ENCODE assay signal across 8 mouse cellular contexts in the genomic region with DNA sequence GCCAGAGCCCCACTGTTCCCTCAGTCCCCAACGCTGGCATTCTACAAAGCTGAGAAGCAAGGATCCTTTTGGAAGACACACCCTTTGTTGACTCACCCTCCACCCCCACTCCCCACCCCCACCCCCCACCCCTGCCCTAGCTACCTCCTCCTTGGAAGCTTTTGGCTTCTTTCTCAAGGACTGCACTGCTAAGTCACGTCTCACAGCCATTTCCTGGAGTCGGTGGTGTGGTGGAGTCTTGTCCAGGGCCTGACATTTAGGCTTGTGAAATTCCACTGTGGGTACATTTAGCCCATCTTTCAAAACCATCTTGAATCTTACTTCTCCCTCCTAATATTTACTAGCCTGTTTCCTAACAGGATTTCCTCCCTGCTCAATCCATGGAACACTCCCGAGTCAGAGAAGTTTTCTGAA. TPM values are rescaled to one million over a fixed set of nuclear protein-coding genes. Genes with fewer than 3 reads are reported as not detected.
DNase-seq lines count a peak whose midpoint lies in the region; ATAC-seq and TF ChIP-seq lines count a peak whose summit lies in the region.

No protein-coding gene starts in this region.

- TF ChIP-seq EP300 in stomach, postnatal 0 days (optimal IDR thresholded peaks at IDR 0.05): no peak

- H3K27me3 ChIP-seq in limb, embryonic 10.5 days (ENCODE audit: low read depth, poor library complexity, severe bottlenecking): no peaks in the 10 kb centered on the region
- H3K27me3 ChIP-seq in stomach, postnatal 0 days (ENCODE audit: control insufficient read depth, insufficient read depth, low read length): no peaks in the 10 kb centered on the region

- H3K36me3 ChIP-seq in limb, embryonic 10.5 days: no peaks in the 10 kb centered on the region
- no peaks in the 10 kb centered on the region for H3K36me3 ChIP-seq in stomach, postnatal 0 days (ENCODE audit: control insufficient read depth, insufficient read depth, low read length)

- peak; percentile 48 for DNase-seq in adrenal gland, postnatal 14 days
- DNase-seq in adrenal gland, postnatal 25 days: no peak
- DNase-seq in lung, adult 18-20 months: peak; percentile 70 to 80
- no peak for DNase-seq in lung, adult 2 months
- no peak for DNase-seq in limb, embryonic 10.5 days (ENCODE audit: low spot score)
- DNase-seq in stomach, postnatal 0 days (ENCODE audit: low spot score): peak; percentile 38
- no peak for DNase-seq in testis, postnatal 10 days (ENCODE audit: low spot score)
- DNase-seq in spleen, adult 18-20 months: no peak

- TF ChIP-seq CTCF in lung, adult 2 months (IDR thresholded peaks at IDR 0.05; ENCODE audit: insufficient read depth, low read length): no peak
- TF ChIP-seq CTCF in stomach, postnatal 0 days (IDR thresholded peaks at IDR 0.05; ENCODE audit: low read depth): no peak

- no peak for TF ChIP-seq POLR2A in lung, adult 2 months (IDR thresholded peaks at IDR 0.05; ENCODE audit: borderline replicate concordance, extremely low read depth, low read depth, low read length)

- H3K9me3 ChIP-seq in limb, embryonic 10.5 days (replicated peaks): no peaks in the 10 kb centered on the region
- no peaks in the 10 kb centered on the region for H3K9me3 ChIP-seq in stomach, postnatal 0 days (ENCODE audit: control insufficient read depth, low read length)

- no peak overlapping the region for H3K4me2 ChIP-seq in stomach, postnatal 0 days (replicated peaks; ENCODE audit: low read depth)

- H3K9ac ChIP-seq in stomach, postnatal 0 days (ENCODE audit: low read length): no peak overlapping the region

- H3K27ac ChIP-seq in limb, embryonic 10.5 days: peak overlapping the region; percentile 36; the same call in 1 of the 2 replicates
- peak overlapping the region; percentile 24; the same call in 1 of the 2 replicates for H3K27ac ChIP-seq in stomach, postnatal 0 days (replicated peaks)

- peak; percentile 58 for ATAC-seq in stomach, postnatal 0 days (ENCODE audit: low FRiP score, low TSS enrichment)

- H3K4me1 ChIP-seq in lung, adult 2 months (ENCODE audit: control insufficient read depth, insufficient read depth, low read length): peaks cover 25% of the 10 kb centered on the region
- H3K4me1 ChIP-seq in limb, embryonic 10.5 days: peaks cover 38% of the 10 kb centered on the region
- no peaks in the 10 kb centered on the region; the same call in 1 of the 2 replicates for H3K4me1 ChIP-seq in stomach, postnatal 0 days (replicated peaks; ENCODE audit: control insufficient read depth, insufficient read depth)

- WGBS in lung, adult 2 months: 9% methylated on average over 4 of the region's 4 CpGs
- 61% methylated on average over 4 of the region's 4 CpGs for WGBS in limb, embryonic 10.5 days
- 27% methylated on average over 4 of the region's 4 CpGs for WGBS in stomach, postnatal 0 days

- H3K4me3 ChIP-seq in lung, adult 2 months (replicated peaks; ENCODE audit: extremely low read depth, low read depth, low read length): no peak overlapping the region
- no peak overlapping the region for H3K4me3 ChIP-seq in limb, embryonic 10.5 days
- no peak overlapping the region for H3K4me3 ChIP-seq in stomach, postnatal 0 days (ENCODE audit: low read depth, low read length)

RNA-seq across cellular contexts. Expression of gene Jun, which starts 42.7 kb away (rescaled TPM):
- 68.6 and 95.7 TPM in 2 replicates for total RNA-seq in adrenal gland, postnatal 14 days (2021)
- total RNA-seq in adrenal gland, postnatal 25 days (2021): 114 and 133 TPM in 2 replicates
- polyA plus RNA-seq in lung, adult 2 months (2012; rRNA removed): 176 and 282 TPM in 2 replicates
- polyA plus RNA-seq in limb, embryonic 10.5 days (2016; fragmentation: Nextera tagmentation; extraction: Ambion mirVana): 24.6 and 45.4 TPM in 2 replicates
- 80.2 and 88.9 TPM in 2 replicates for polyA plus RNA-seq in stomach, postnatal 0 days (2015; fragmentation: Nextera tagmentation; extraction: Ambion mirVana)

Comparison
In these comparisons a context has a peak if more than half of its experiments do, and no peak if none do; other contexts are left out.
1. DNase-seq: peak in adrenal gland, postnatal 14 days (single experiment), lung, adult 18-20 months (2 of 2) and stomach, postnatal 0 days (single experiment); none in adrenal gland, postnatal 25 days (single experiment), lung, adult 2 months (single experiment), limb, embryonic 10.5 days (single experiment), testis, postnatal 10 days (single experiment) and spleen, adult 18-20 months (0 of 2).